Mouse (Mus musculus) heart, adult 2 months (tissue): ENCODE data around the gene Ccsap.

Experiments used
- CTCF ChIP-seq: fragments of 200-600 bp; IDR thresholded peaks from 2 replicates; pipeline ENCODE4 v1.8.1; 2022; ENCODE audit warnings: antibody characterized with exemption, mild to moderate bottlenecking, moderate library complexity
- EP300 ChIP-seq: fragments of 200-500 bp; IDR thresholded peaks from 2 replicates; pipeline ENCODE4 v1.6.1; 2011; ENCODE audit warnings: low read depth, low read length, control low read depth; ENCODE audit not compliant: insufficient read depth
- POLR2A ChIP-seq: fragments of 200-500 bp; IDR thresholded peaks from 2 replicates; pipeline ENCODE4 v1.6.1; 2011; ENCODE audit warnings: mild to moderate bottlenecking, low read depth, low read length, control low read depth; ENCODE audit not compliant: insufficient read depth

- TF ChIP-seq POLR2A (no peak), CTCF (no peak), EP300 (no peak)
Observed at GRCm38 (mm10) chr8:123896774-123897173, 36.8 kb upstream of the Ccsap start.
